Mouse (Mus musculus) kidney, embryonic 14.5 days (tissue): Measurements from ENCODE around the gene Arrb2. TPM values are rescaled to one million over a fixed set of nuclear protein-coding genes. Genes with fewer than 3 reads are reported as not detected.
A peak's percentile ranks its signal among the peaks of the same experiment; 100 is the strongest.
"Not testable (repeated sequence)": the region's sequence is repeated elsewhere in the genome, so short reads cannot be mapped to it uniquely, and the experiment has no call there.

Experiments used
- ATAC-seq: fragments of 200-750 bp; cut with Nextera tagmentation; 2 replicates; pipeline ENCODE4 v1.8.0; 2017; ENCODE audit warnings: moderate number of reproducible peaks, mild to moderate bottlenecking, moderate TSS enrichment, moderate library complexity; ENCODE audit not compliant: low FRiP score, low TSS enrichment
- H3K27ac ChIP-seq: fragments of 300-500 bp; sonication (generic); 2 replicates; pipeline ENCODE4 v1.5.1; 2014; ENCODE audit warnings: low read depth, mild to moderate bottlenecking, low read length, moderate library complexity, mixed read lengths
- H3K27me3 ChIP-seq: fragments of 300-500 bp; sonication (generic); 2 replicates; pipeline ENCODE4 v1.6.1; 2014; ENCODE audit warnings: mild to moderate bottlenecking, low read length; ENCODE audit not compliant: control insufficient read depth, insufficient read depth
- H3K36me3 ChIP-seq: fragments of 300-500 bp; sonication (generic); 2 replicates; pipeline ENCODE4 v1.6.1; 2014; ENCODE audit warnings: low read length, mixed read lengths; ENCODE audit not compliant: control insufficient read depth, insufficient read depth
- H3K4me1 ChIP-seq: fragments of 300-500 bp; sonication (generic); 2 replicates; pipeline ENCODE4 v1.6.1; 2014; ENCODE audit warnings: low read length, mixed read lengths; ENCODE audit not compliant: control insufficient read depth, insufficient read depth
- H3K4me2 ChIP-seq: fragments of 300-500 bp; sonication (generic); replicated peaks from 2 replicates; pipeline ENCODE4 v1.6.1; 2014; ENCODE audit warnings: low read depth, mild to moderate bottlenecking, low read length
- H3K4me3 ChIP-seq: fragments of 300-500 bp; sonication (generic); 2 replicates; pipeline ENCODE4 v1.5.1; 2014; ENCODE audit warnings: mild to moderate bottlenecking, low read length
- H3K9ac ChIP-seq: fragments of 300-500 bp; sonication (generic); 2 replicates; pipeline ENCODE4 v1.6.1; 2014; ENCODE audit warnings: low read depth, mild to moderate bottlenecking, low read length, moderate library complexity
- H3K9me3 ChIP-seq: fragments of 300-500 bp; sonication (generic); 2 replicates; pipeline ENCODE4 v1.6.1; 2016; ENCODE audit warnings: low read length; ENCODE audit not compliant: control insufficient read depth
- WGBS: fragments of 180-500 bp; shearing (Covaris S2); extraction: QIAGEN DNeasy Blood & Tissue Kit; methylation state at CpG from one replicate; pipeline ENCODE4 v1.1.7; 2014; 5-methylcytosine and 5-hydroxymethylcytosine counted together
- polyA plus RNA-seq: library from polyadenylated mRNA; unstranded; fragments of >200 nt; fragmentation: Nextera tagmentation; extraction: Ambion mirVana; gene quantifications from 2 replicates; pipeline ENCODE4 v1.2.1, GENCODE M21; 2014

Gene Arrb2
- polyA plus RNA-seq, 1 experiment from 2014 or later = 11.0 TPM

GRCm38 (mm10) chr11:70413961-70414360 lies 18.5 kb upstream of the Arrb2 start:
- Histone ChIP-seq H3K9ac (no peak overlapping the region), H3K4me2 (no peak overlapping the region), H3K4me1 (peaks cover 1% of the 10 kb centered on the region), H3K27ac (no peak overlapping the region), H3K36me3 (no peaks in the 10 kb centered on the region), H3K9me3 (no peaks in the 10 kb centered on the region), H3K27me3 (no peaks in the 10 kb centered on the region), H3K4me3 (no peak overlapping the region)
- ATAC-seq = no peak
- 8% methylated on average over 3 of the region's 3 CpGs for WGBS

DNA sequence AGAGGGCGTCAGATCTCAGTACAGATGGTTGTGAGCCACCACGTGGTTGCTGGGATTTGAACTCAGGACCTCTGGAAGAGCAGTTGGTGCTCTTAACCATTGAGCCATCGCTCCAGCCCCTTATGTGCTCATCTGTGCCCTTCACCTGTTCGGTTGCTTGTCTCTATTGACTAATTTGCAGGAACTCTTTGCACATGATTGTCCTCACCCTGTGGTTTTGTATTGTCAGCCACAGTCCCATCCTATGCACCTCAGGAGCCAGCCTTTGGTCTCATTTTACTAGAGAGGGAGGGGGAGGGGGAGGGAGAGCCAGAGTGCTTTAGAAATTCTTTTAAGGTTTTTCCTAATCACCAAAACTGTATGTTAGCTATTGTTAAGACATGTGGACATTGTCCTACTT lies 14.2 kb upstream of the Arrb2 start:
- Histone ChIP-seq H3K4me1 (no peaks in the 10 kb centered on the region), H3K27me3 (no peaks in the 10 kb centered on the region), H3K36me3 (no peaks in the 10 kb centered on the region), H3K4me2 (no peak overlapping the region), H3K9me3 (no peaks in the 10 kb centered on the region), H3K4me3 (no peak overlapping the region), H3K27ac (no peak overlapping the region), H3K9ac (no peak overlapping the region)
- WGBS = 62% methylated on average over 4 of the region's 4 CpGs
- ATAC-seq = no peak

DNA sequence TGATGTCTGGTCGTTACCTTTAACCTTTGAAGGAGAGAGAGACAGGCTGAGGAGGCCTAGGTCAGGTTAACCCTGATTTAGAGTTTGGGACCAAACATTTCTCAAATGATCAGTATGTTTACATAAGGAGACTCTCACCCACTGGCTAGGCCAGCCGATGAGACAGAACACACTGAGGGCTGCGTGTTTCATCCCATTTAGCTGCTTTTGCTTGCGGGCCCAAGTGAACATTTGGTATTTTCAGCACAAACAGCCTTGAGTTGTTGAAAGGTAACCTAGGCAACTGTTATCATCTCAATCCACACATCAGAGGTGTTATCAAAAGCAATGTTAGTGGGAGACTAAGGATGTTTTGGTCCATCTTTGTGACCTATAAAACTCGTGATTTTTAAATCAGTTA lies 12.9 kb upstream of the Arrb2 start:
- H3K4me3 ChIP-seq = no peak overlapping the region
- H3K27me3 ChIP-seq = no peaks in the 10 kb centered on the region
- WGBS = 52% methylated on average over 5 of the region's 5 CpGs
- H3K4me1 ChIP-seq = no peaks in the 10 kb centered on the region
- ATAC-seq = no peak
- no peaks in the 10 kb centered on the region for H3K36me3 ChIP-seq
- H3K9me3 ChIP-seq = no peaks in the 10 kb centered on the region
- no peak overlapping the region for H3K9ac ChIP-seq
- H3K27ac ChIP-seq = no peak overlapping the region
- H3K4me2 ChIP-seq = no peak overlapping the region

- not testable (repeated sequence) for H3K9ac ChIP-seq, ATAC-seq, H3K36me3 ChIP-seq, H3K27ac ChIP-seq, H3K27me3 ChIP-seq, H3K4me2 ChIP-seq, H3K9me3 ChIP-seq, H3K4me1 ChIP-seq, H3K4me3 ChIP-seq
- WGBS = 79% methylated on average over 6 of the region's 6 CpGs
Measured at GRCm38 (mm10) chr11:70426598-70426997, 5.8 kb upstream of the Arrb2 start.

DNA sequence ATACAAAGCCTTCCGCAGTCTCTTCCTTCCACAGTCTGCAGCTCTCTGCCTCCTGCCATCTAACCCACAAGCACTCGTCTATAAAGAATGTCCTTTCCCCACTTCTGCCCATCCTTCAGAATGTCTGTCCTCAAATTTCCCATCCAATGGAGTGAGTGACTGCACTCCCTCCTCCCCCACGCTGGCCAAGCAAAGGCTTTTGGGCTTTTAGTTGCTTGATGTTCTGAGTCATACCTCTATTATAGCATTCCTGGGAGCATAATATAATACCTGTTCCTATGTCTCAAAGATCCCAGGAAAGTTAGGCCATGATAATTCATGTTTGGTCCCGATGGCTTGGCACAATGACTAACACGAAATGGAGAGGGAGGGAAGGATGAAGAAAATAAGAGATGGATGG lies 861 bp upstream of the Arrb2 start:
- no peak overlapping the region for H3K27ac ChIP-seq
- 31% methylated on average over 5 of the region's 5 CpGs for WGBS
- H3K36me3 ChIP-seq = peaks cover 7% of the 10 kb centered on the region; the same call in 1 of the 2 replicates
- peak overlapping the region; percentile 63; the same call in 1 of the 2 replicates for H3K4me2 ChIP-seq
- no peak for ATAC-seq
- no peaks in the 10 kb centered on the region for H3K27me3 ChIP-seq
- no peak overlapping the region for H3K9ac ChIP-seq
- H3K4me1 ChIP-seq = peaks cover 10% of the 10 kb centered on the region
- H3K9me3 ChIP-seq = no peaks in the 10 kb centered on the region
- peak overlapping the region; percentile 61 for H3K4me3 ChIP-seq

- Histone ChIP-seq H3K36me3 (peaks cover 16% of the 10 kb centered on the region), H3K4me2 (peak overlapping the region; percentile 63), H3K9ac (peak overlapping the region; percentile 73), H3K4me3 (peak overlapping the region; percentile 61), H3K9me3 (no peaks in the 10 kb centered on the region), H3K4me1 (peaks cover 10% of the 10 kb centered on the region), H3K27me3 (no peaks in the 10 kb centered on the region), H3K27ac (no peak overlapping the region)
- 10% methylated on average over 15 of the region's 15 CpGs for WGBS
- ATAC-seq = peak; percentile 10; the same call in 1 of the 2 replicates
Measured at GRCm38 (mm10) chr11:70432895-70433568, 597 bp downstream of the Arrb2 start.

- Histone ChIP-seq H3K36me3 (peaks cover 21% of the 10 kb centered on the region), H3K27me3 (no peaks in the 10 kb centered on the region), H3K4me2 (peak overlapping the region; percentile 63), H3K4me3 (peak overlapping the region; percentile 61), H3K9me3 (no peaks in the 10 kb centered on the region), H3K9ac (no peak overlapping the region), H3K27ac (no peak overlapping the region), H3K4me1 (peaks cover 10% of the 10 kb centered on the region)
- 78% methylated on average over 1 of the region's 1 CpGs for WGBS
- no peak for ATAC-seq
Measured at GRCm38 (mm10) chr11:70433569-70433943, 1.1 kb downstream of the Arrb2 start.

GRCm38 (mm10) chr11:70433951-70434350 lies 1.5 kb downstream of the Arrb2 start:
- Histone ChIP-seq H3K4me2 (peak overlapping the region; percentile 63; the same call in 1 of the 2 replicates), H3K27me3 (no peaks in the 10 kb centered on the region), H3K27ac (no peak overlapping the region), H3K36me3 (peaks cover 25% of the 10 kb centered on the region), H3K4me1 (peaks cover 10% of the 10 kb centered on the region), H3K4me3 (peak overlapping the region; percentile 61; the same call in 1 of the 2 replicates), H3K9ac (no peak overlapping the region), H3K9me3 (no peaks in the 10 kb centered on the region)
- 88% methylated on average over 3 of the region's 3 CpGs for WGBS
- no peak for ATAC-seq

DNA sequence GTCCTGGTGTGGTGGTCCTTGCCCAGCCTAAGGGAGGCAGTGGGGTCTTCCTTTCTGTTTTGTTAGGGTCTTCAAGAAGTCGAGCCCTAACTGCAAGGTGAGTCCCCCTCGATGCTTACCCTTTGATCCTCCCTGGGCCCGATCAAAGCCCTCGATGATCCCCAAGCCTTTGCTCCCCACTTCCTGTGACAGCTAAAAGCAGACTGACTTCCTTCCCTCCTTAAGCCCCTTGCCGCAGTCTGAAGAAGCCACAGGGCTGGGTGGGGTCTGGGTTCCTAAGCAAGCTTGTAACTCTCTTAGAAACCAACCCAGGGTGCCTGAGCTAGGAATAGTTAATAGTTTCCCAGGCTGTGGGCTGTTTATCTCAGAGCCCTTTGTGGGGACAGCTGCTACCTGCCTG lies 3.0 kb downstream of the Arrb2 start:
- Histone ChIP-seq H3K36me3 (peaks cover 39% of the 10 kb centered on the region), H3K27ac (no peak overlapping the region), H3K4me1 (peaks cover 10% of the 10 kb centered on the region), H3K27me3 (no peaks in the 10 kb centered on the region), H3K9me3 (no peaks in the 10 kb centered on the region), H3K4me2 (no peak overlapping the region), H3K9ac (no peak overlapping the region), H3K4me3 (no peak overlapping the region)
- ATAC-seq = no peak
- 66% methylated on average over 5 of the region's 5 CpGs for WGBS
